Mouse (Mus musculus): Measurements from ENCODE around the gene Hoxa1. TPM values are rescaled to one million over a fixed set of nuclear protein-coding genes. Genes with fewer than 3 reads are reported as not detected.

The Hoxa1 gene
- polyA plus RNA-seq, 1 experiment from 2014 or later, result 1.0 TPM

- ATAC-seq, result no peak
- H3K27ac ChIP-seq, result no peak overlapping the region
- H3K4me1 ChIP-seq, result peaks cover 8% of the 10 kb centered on the region; the same call in 1 of the 2 replicates
- no peak overlapping the region for H3K4me2 ChIP-seq
- 27% methylated on average over 10 of the region's 10 CpGs for WGBS (ENCODE audit: insufficient replicate concordance)
- H3K4me3 ChIP-seq, result no peak overlapping the region
- no peaks in the 10 kb centered on the region for H3K36me3 ChIP-seq
- H3K9ac ChIP-seq, result no peak overlapping the region
- no peaks in the 10 kb centered on the region for H3K9me3 ChIP-seq (replicated peaks)
- H3K27me3 ChIP-seq (replicated peaks), result peaks cover 100% of the 10 kb centered on the region
Measured at GRCm38 (mm10) chr6:52200751-52201250, 42.7 kb upstream of the Hoxa1 start.

DNA sequence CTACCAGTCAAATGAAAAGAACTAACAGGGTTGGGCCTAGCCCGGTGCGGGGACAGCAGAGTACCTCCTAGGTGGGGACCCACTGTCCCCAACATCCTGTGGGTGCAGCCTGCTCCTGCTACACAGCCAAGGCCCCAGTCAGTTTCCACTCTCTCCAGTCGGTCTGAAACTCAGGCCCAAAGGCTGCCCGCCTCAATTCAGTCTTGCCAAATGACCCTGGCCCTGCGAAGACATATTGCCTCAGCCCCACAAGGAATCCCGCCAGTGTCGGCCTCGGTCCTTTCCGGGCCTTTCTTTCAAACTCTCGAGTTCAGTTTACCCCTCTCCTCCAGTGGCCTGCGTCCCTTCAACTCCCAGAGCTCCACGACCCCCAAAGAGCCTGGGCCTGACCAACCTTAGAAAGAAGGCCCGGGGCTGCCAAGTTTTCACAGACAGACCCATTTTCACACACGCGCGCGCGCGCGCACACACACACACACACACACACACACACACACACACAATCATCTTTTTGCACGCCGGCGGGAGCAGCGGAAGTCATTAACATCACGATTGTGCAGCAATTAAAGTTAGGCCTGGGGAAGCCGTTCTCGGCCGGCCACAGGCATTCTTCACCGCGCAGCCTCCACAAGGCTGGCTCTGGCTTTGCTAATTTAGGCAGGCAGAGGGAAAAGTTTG lies 42.1 kb upstream of the Hoxa1 start:
- WGBS (ENCODE audit: insufficient replicate concordance), result 18% methylated on average over 30 of the region's 30 CpGs
- H3K27me3 ChIP-seq (replicated peaks), result peaks cover 100% of the 10 kb centered on the region
- H3K36me3 ChIP-seq, result no peaks in the 10 kb centered on the region
- peak overlapping the region; percentile 3; the same call in 1 of the 2 replicates for H3K4me2 ChIP-seq
- H3K9ac ChIP-seq, result no peak overlapping the region
- H3K4me3 ChIP-seq, result no peak overlapping the region
- no peak for ATAC-seq
- no peak overlapping the region for H3K27ac ChIP-seq
- no peaks in the 10 kb centered on the region for H3K9me3 ChIP-seq (replicated peaks)
- H3K4me1 ChIP-seq, result peaks cover 8% of the 10 kb centered on the region; the same call in 1 of the 2 replicates

GRCm38 (mm10) chr6:52197271-52197670 lies 39.2 kb upstream of the Hoxa1 start:
- no peaks in the 10 kb centered on the region for H3K36me3 ChIP-seq
- WGBS (ENCODE audit: insufficient replicate concordance), result 6% methylated on average over 10 of the region's 10 CpGs
- no peak overlapping the region for H3K9ac ChIP-seq
- H3K27me3 ChIP-seq (replicated peaks), result peaks cover 99% of the 10 kb centered on the region
- ATAC-seq, result no peak
- H3K9me3 ChIP-seq (replicated peaks), result no peaks in the 10 kb centered on the region
- no peak overlapping the region for H3K27ac ChIP-seq
- no peak overlapping the region for H3K4me3 ChIP-seq
- H3K4me1 ChIP-seq, result peaks cover 3% of the 10 kb centered on the region; the same call in 1 of the 2 replicates
- H3K4me2 ChIP-seq, result no peak overlapping the region

GRCm38 (mm10) chr6:52196811-52197210 lies 38.7 kb upstream of the Hoxa1 start:
- no peak overlapping the region for H3K4me2 ChIP-seq
- H3K27ac ChIP-seq, result no peak overlapping the region
- no peak overlapping the region for H3K9ac ChIP-seq
- peaks cover 99% of the 10 kb centered on the region for H3K27me3 ChIP-seq (replicated peaks)
- peaks cover 7% of the 10 kb centered on the region for H3K4me1 ChIP-seq
- H3K9me3 ChIP-seq (replicated peaks), result no peaks in the 10 kb centered on the region
- no peak overlapping the region for H3K4me3 ChIP-seq
- H3K36me3 ChIP-seq, result no peaks in the 10 kb centered on the region
- ATAC-seq, result no peak
- 10% methylated on average over 9 of the region's 9 CpGs for WGBS (ENCODE audit: insufficient replicate concordance)

- H3K36me3 ChIP-seq, result no peaks in the 10 kb centered on the region
- H3K27me3 ChIP-seq (replicated peaks), result peaks cover 99% of the 10 kb centered on the region
- WGBS (ENCODE audit: insufficient replicate concordance), result 16% methylated on average over 10 of the region's 10 CpGs
- H3K4me2 ChIP-seq, result no peak overlapping the region
- no peaks in the 10 kb centered on the region for H3K9me3 ChIP-seq (replicated peaks)
- no peak for ATAC-seq
- no peak overlapping the region for H3K4me3 ChIP-seq
- H3K4me1 ChIP-seq, result peaks cover 13% of the 10 kb centered on the region
- no peak overlapping the region for H3K27ac ChIP-seq
- no peak overlapping the region for H3K9ac ChIP-seq
Measured at GRCm38 (mm10) chr6:52194690-52195089, 36.6 kb upstream of the Hoxa1 start.

GRCm38 (mm10) chr6:52191860-52192550 lies 33.9 kb upstream of the Hoxa1 start:
- Histone ChIP-seq H3K9me3 (replicated peaks) (no peaks in the 10 kb centered on the region), H3K4me2 (peak overlapping the region; percentile 63), H3K36me3 (no peaks in the 10 kb centered on the region), H3K4me3 (peak overlapping the region; percentile 54), H3K27ac (no peak overlapping the region), H3K9ac (peak overlapping the region; percentile 48), H3K4me1 (peaks cover 13% of the 10 kb centered on the region), H3K27me3 (replicated peaks) (peaks cover 99% of the 10 kb centered on the region)
- WGBS (ENCODE audit: insufficient replicate concordance), result 3% methylated on average over 33 of the region's 55 CpGs
- ATAC-seq, result 0 out of 2 replicates have a peak, but pooled peaks have one; percentile 24

GRCm38 (mm10) chr6:52190906-52191810 lies 33.0 kb upstream of the Hoxa1 start, which contains the start of gene Hoxa4:
TSS of gene Hoxa4 (minus strand) at chr6:52191753.
- peaks cover 99% of the 10 kb centered on the region for H3K27me3 ChIP-seq (replicated peaks)
- 2% methylated on average over 78 of the region's 102 CpGs for WGBS (ENCODE audit: insufficient replicate concordance)
- H3K4me2 ChIP-seq, result peak within 1 kb of the TSS; percentile 63
- peak within 1 kb of the TSS; percentile 54 for H3K4me3 ChIP-seq
- no peak for ATAC-seq
- no peaks in the 10 kb centered on the region for H3K9me3 ChIP-seq (replicated peaks)
- H3K9ac ChIP-seq, result peak within 1 kb of the TSS; percentile 60
- H3K27ac ChIP-seq, result peak within 1 kb of the TSS; percentile 67
- no peaks in the 10 kb centered on the region for H3K36me3 ChIP-seq
- H3K4me1 ChIP-seq, result peaks cover 13% of the 10 kb centered on the region

DNA sequence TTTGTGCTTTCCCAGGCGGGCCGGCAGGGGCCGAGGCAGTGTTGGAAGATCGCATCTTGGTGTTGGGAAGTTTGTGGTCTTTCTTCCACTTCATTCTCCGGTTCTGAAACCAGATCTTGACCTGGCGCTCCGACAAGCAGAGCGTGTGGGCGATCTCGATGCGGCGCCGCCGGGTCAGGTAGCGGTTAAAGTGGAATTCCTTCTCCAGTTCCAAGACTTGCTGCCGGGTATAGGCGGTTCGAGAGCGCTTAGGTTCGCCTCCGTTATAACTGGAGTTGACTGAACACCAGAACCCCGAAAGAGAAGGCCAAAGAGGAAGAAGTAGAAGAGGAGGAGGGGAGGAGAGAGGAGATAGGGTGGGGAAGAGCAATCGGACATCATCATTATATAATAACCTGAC lies 32.3 kb upstream of the Hoxa1 start:
- no peaks in the 10 kb centered on the region for H3K36me3 ChIP-seq
- WGBS (ENCODE audit: insufficient replicate concordance), result 2% methylated on average over 23 of the region's 23 CpGs
- no peak for ATAC-seq
- H3K4me2 ChIP-seq, result peak overlapping the region; percentile 63
- peak overlapping the region; percentile 54 for H3K4me3 ChIP-seq
- H3K27me3 ChIP-seq (replicated peaks), result peaks cover 99% of the 10 kb centered on the region
- no peak overlapping the region; the same call in 1 of the 2 replicates for H3K9ac ChIP-seq
- H3K9me3 ChIP-seq (replicated peaks), result no peaks in the 10 kb centered on the region
- H3K4me1 ChIP-seq, result peaks cover 13% of the 10 kb centered on the region
- H3K27ac ChIP-seq, result 0 out of 2 replicates have a peak overlapping the region, but pooled peaks have one; percentile 6

GRCm38 (mm10) chr6:52189909-52190308 lies 31.8 kb upstream of the Hoxa1 start:
- 11% methylated on average over 8 of the region's 8 CpGs for WGBS (ENCODE audit: insufficient replicate concordance)
- Histone ChIP-seq H3K27me3 (replicated peaks) (peaks cover 99% of the 10 kb centered on the region), H3K27ac (no peak overlapping the region), H3K36me3 (no peaks in the 10 kb centered on the region), H3K4me1 (peaks cover 13% of the 10 kb centered on the region), H3K4me3 (0 out of 2 replicates have a peak overlapping the region, but pooled peaks have one; percentile 54), H3K9me3 (replicated peaks) (no peaks in the 10 kb centered on the region), H3K9ac (no peak overlapping the region), H3K4me2 (peak overlapping the region; percentile 63; the same call in 1 of the 2 replicates)
- no peak for ATAC-seq

GRCm38 (mm10) chr6:52189172-52189591 lies 31.1 kb upstream of the Hoxa1 start:
- Histone ChIP-seq H3K27me3 (replicated peaks) (peaks cover 99% of the 10 kb centered on the region), H3K4me1 (peaks cover 16% of the 10 kb centered on the region), H3K27ac (no peak overlapping the region), H3K9me3 (replicated peaks) (no peaks in the 10 kb centered on the region), H3K9ac (no peak overlapping the region), H3K36me3 (no peaks in the 10 kb centered on the region), H3K4me2 (no peak overlapping the region), H3K4me3 (no peak overlapping the region)
- WGBS (ENCODE audit: insufficient replicate concordance), result 17% methylated on average over 5 of the region's 5 CpGs
- ATAC-seq, result no peak

DNA sequence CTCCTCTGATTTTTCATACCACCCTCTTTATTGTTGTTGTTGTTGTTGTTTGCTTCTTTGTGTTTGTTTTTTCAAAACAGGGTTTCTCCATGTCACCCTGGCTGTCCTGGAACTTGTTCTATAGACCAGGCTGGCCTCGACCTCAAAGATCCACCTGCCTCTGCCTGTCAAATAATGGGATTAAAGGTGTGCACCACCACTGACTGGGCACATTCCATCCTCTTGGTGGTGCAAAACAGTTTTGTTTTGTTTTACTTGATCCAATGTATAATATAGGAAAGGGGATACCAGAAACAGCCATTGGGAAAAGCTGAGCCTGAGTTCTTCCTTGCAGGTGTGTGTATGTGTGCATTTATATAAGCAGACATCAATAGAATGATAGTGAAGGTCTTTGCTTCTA lies 28.4 kb upstream of the Hoxa1 start:
- WGBS (ENCODE audit: insufficient replicate concordance), result 27% methylated on average over 1 of the region's 1 CpGs
- H3K4me3 ChIP-seq, result no peak overlapping the region
- peaks cover 100% of the 10 kb centered on the region for H3K27me3 ChIP-seq (replicated peaks)
- ATAC-seq, result no peak
- no peak overlapping the region for H3K27ac ChIP-seq
- no peak overlapping the region for H3K9ac ChIP-seq
- peaks cover 15% of the 10 kb centered on the region; the same call in 1 of the 2 replicates for H3K4me1 ChIP-seq
- no peaks in the 10 kb centered on the region for H3K9me3 ChIP-seq (replicated peaks)
- H3K4me2 ChIP-seq, result no peak overlapping the region
- H3K36me3 ChIP-seq, result no peaks in the 10 kb centered on the region

All from liver, embryonic 12.5 days (tissue).